Mouse (Mus musculus) midbrain, postnatal 0 days (tissue): ENCODE data around the gene Atp6v1e2. TPM values are rescaled to one million over a fixed set of nuclear protein-coding genes. Genes with fewer than 3 reads are reported as not detected.

ENCODE experiments used
- ATAC-seq: fragments of 200-750 bp; cut with Nextera tagmentation; 2 replicates; pipeline ENCODE4 v1.8.0; 2017; ENCODE audit warnings: moderate number of reproducible peaks, mild to moderate bottlenecking, moderate TSS enrichment, moderate library complexity; ENCODE audit not compliant: low FRiP score
- DNase-seq: peaks from one replicate; pipeline ENCODE4 v3.0.0-alpha.2; 2015; ENCODE audit warnings: low spot score
- H3K27ac ChIP-seq: fragments of 300-500 bp; sonication (generic); 2 replicates; pipeline ENCODE4 v1.5.1; 2014; ENCODE audit warnings: low read depth, mild to moderate bottlenecking, low read length, mixed read lengths
- H3K27me3 ChIP-seq: fragments of 300-500 bp; sonication (generic); 2 replicates; pipeline ENCODE4 v1.6.1; 2014; ENCODE audit warnings: low read length, control low read depth, mixed read lengths; ENCODE audit not compliant: insufficient read depth
- H3K36me3 ChIP-seq: fragments of 300-500 bp; sonication (generic); 2 replicates; pipeline ENCODE4 v1.6.1; 2014; ENCODE audit warnings: low read length, control low read depth, mixed read lengths; ENCODE audit not compliant: insufficient read depth
- H3K4me1 ChIP-seq: fragments of 300-500 bp; sonication (generic); 2 replicates; pipeline ENCODE4 v1.6.1; 2014; ENCODE audit warnings: mild to moderate bottlenecking, control low read depth, antibody characterized with exemption, low read length, mixed read lengths; ENCODE audit not compliant: insufficient read depth
- H3K4me2 ChIP-seq: fragments of 300-500 bp; sonication (generic); 2 replicates; pipeline ENCODE4 v1.6.1; 2014; ENCODE audit warnings: low read depth, mild to moderate bottlenecking, low read length, mixed read lengths; ENCODE audit not compliant: poor library complexity, severe bottlenecking
- H3K4me3 ChIP-seq: fragments of 300-500 bp; sonication (generic); 2 replicates; pipeline ENCODE4 v1.5.1; 2014; ENCODE audit warnings: low read depth, mild to moderate bottlenecking, low read length, moderate library complexity
- H3K9ac ChIP-seq: fragments of 300-500 bp; sonication (generic); replicated peaks from 2 replicates; pipeline ENCODE4 v1.6.1; 2014; ENCODE audit warnings: mild to moderate bottlenecking, low read length, moderate library complexity, mixed read lengths; ENCODE audit not compliant: poor library complexity, severe bottlenecking
- H3K9me3 ChIP-seq: fragments of 300-500 bp; sonication (generic); 2 replicates; pipeline ENCODE4 v1.6.1; 2016; ENCODE audit warnings: low read length, control low read depth
- CTCF ChIP-seq: IDR thresholded peaks from 2 replicates; pipeline ENCODE4 v1.5.1; 2016; ENCODE audit warnings: antibody characterized with exemption, mild to moderate bottlenecking
- WGBS: fragments of 180-500 bp; shearing (Covaris S2); extraction: QIAGEN DNeasy Blood & Tissue Kit; methylation state at CpG from one replicate; pipeline ENCODE4 v1.1.7; 2014; 5-methylcytosine and 5-hydroxymethylcytosine counted together
- polyA plus RNA-seq: library from polyadenylated mRNA; unstranded; fragments of >200 nt; fragmentation: Nextera tagmentation; extraction: Ambion mirVana; gene quantifications from 2 replicates; pipeline ENCODE4 v1.2.1, GENCODE M21; 2015
- total RNA-seq: library from RNA; depleted of rRNA; stranded (reverse); fragments of >200 nt; gene quantifications from 2 replicates; pipeline ENCODE4 v1.2.3, GENCODE M21; 2014

Atp6v1e2 gene
- total and polyA plus RNA-seq, 2 experiments from 2014 or later: not detected

GRCm38 (mm10) chr17:86967536-86968525, 20.1 kb upstream of the Atp6v1e2 start:
- H3K36me3 ChIP-seq: no peaks in the 10 kb centered on the region; the same call in 1 of the 2 replicates
- no peak overlapping the region for H3K27ac ChIP-seq
- no peak overlapping the region for H3K9ac ChIP-seq
- 71% methylated on average over 10 of the region's 10 CpGs for WGBS
- H3K27me3 ChIP-seq: no peaks in the 10 kb centered on the region
- no peak for TF ChIP-seq CTCF
- no peak for ATAC-seq
- H3K4me2 ChIP-seq: no peak overlapping the region
- H3K9me3 ChIP-seq: no peaks in the 10 kb centered on the region
- peaks cover 6% of the 10 kb centered on the region; the same call in 1 of the 2 replicates for H3K4me1 ChIP-seq
- peak; percentile 73 for DNase-seq
- H3K4me3 ChIP-seq: no peak overlapping the region

GRCm38 (mm10) chr17:86967048-86967447, 19.4 kb upstream of the Atp6v1e2 start:
- Histone ChIP-seq H3K4me1 (peaks cover 8% of the 10 kb centered on the region), H3K27ac (no peak overlapping the region), H3K4me2 (no peak overlapping the region), H3K4me3 (no peak overlapping the region), H3K36me3 (no peaks in the 10 kb centered on the region; the same call in 1 of the 2 replicates), H3K27me3 (no peaks in the 10 kb centered on the region), H3K9me3 (no peaks in the 10 kb centered on the region), H3K9ac (no peak overlapping the region)
- DNase-seq (no peak), ATAC-seq (no peak)
- 89% methylated on average over 12 of the region's 12 CpGs for WGBS
- TF ChIP-seq CTCF: no peak

GRCm38 (mm10) chr17:86966040-86966439, 18.3 kb upstream of the Atp6v1e2 start:
- peak overlapping the region; percentile 94; the same call in 1 of the 2 replicates for H3K4me2 ChIP-seq
- no peak overlapping the region for H3K4me3 ChIP-seq
- no peak overlapping the region for H3K27ac ChIP-seq
- peaks cover 13% of the 10 kb centered on the region for H3K4me1 ChIP-seq
- 82% methylated on average over 10 of the region's 10 CpGs for WGBS
- H3K27me3 ChIP-seq: no peaks in the 10 kb centered on the region
- no peak overlapping the region for H3K9ac ChIP-seq
- TF ChIP-seq CTCF: no peak; the same call in 1 of the 2 replicates
- no peaks in the 10 kb centered on the region; the same call in 1 of the 2 replicates for H3K36me3 ChIP-seq
- DNase-seq (no peak), ATAC-seq (no peak)
- no peaks in the 10 kb centered on the region for H3K9me3 ChIP-seq

GRCm38 (mm10) chr17:86965121-86965520, 17.4 kb upstream of the Atp6v1e2 start:
- Histone ChIP-seq H3K4me3 (peak overlapping the region; percentile 82), H3K36me3 (no peaks in the 10 kb centered on the region; the same call in 1 of the 2 replicates), H3K4me2 (peak overlapping the region; percentile 94), H3K27me3 (no peaks in the 10 kb centered on the region), H3K4me1 (peaks cover 13% of the 10 kb centered on the region), H3K9me3 (no peaks in the 10 kb centered on the region), H3K27ac (peak overlapping the region; percentile 63; the same call in 1 of the 2 replicates), H3K9ac (peak overlapping the region; percentile 48)
- WGBS: 74% methylated on average over 8 of the region's 8 CpGs
- ATAC-seq: no peak
- no peak for TF ChIP-seq CTCF
- no peak for DNase-seq

- H3K4me2 ChIP-seq: peak overlapping the region; percentile 94
- peaks cover 13% of the 10 kb centered on the region for H3K4me1 ChIP-seq
- peak overlapping the region; percentile 82 for H3K4me3 ChIP-seq
- under 1% methylated on average over 10 of the region's 10 CpGs for WGBS
- H3K27ac ChIP-seq: peak overlapping the region; percentile 63
- no peak for TF ChIP-seq CTCF
- H3K9me3 ChIP-seq: no peaks in the 10 kb centered on the region
- no peaks in the 10 kb centered on the region for H3K36me3 ChIP-seq
- H3K27me3 ChIP-seq: no peaks in the 10 kb centered on the region
- DNase-seq (peak; percentile 94), ATAC-seq (peak; percentile 79)
- H3K9ac ChIP-seq: peak overlapping the region; percentile 48
Observed at GRCm38 (mm10) chr17:86964502-86964901, 16.8 kb upstream of the Atp6v1e2 start.

- Histone ChIP-seq H3K9me3 (no peaks in the 10 kb centered on the region), H3K36me3 (no peaks in the 10 kb centered on the region), H3K27ac (0 out of 2 replicates have a peak overlapping the region, but pooled peaks have one; percentile 32), H3K4me3 (peak overlapping the region; percentile 82), H3K27me3 (no peaks in the 10 kb centered on the region), H3K9ac (peak overlapping the region; percentile 77; the same call in 1 of the 2 replicates), H3K4me2 (peak overlapping the region; percentile 94), H3K4me1 (peaks cover 13% of the 10 kb centered on the region)
- under 1% methylated on average over 6 of the region's 6 CpGs for WGBS
- ATAC-seq (no peak), DNase-seq (no peak)
- TF ChIP-seq CTCF: no peak
Observed at GRCm38 (mm10) chr17:86964041-86964440, 16.3 kb upstream of the Atp6v1e2 start.
